Mouse (Mus musculus) CD4-positive, CD25-positive, alpha-beta regulatory T cell, adult 2 months (primary cell): ENCODE measurements at regions not wholly inside any gene's neighbourhood (a gene's known extent, or its start where the extent isn't known, plus 50 kb on each side); places are given as distances from the start of the nearest gene placed in this dataset.
"Not testable (repeated sequence)": the region's sequence is repeated elsewhere in the genome, so short reads cannot be mapped to it uniquely, and the experiment has no call there.

Source experiments
- DNase-seq: peaks from one replicate; pipeline ENCODE4 v3.0.0-alpha.2; 2012; ENCODE audit warnings: low read depth, low spot score

DNA sequence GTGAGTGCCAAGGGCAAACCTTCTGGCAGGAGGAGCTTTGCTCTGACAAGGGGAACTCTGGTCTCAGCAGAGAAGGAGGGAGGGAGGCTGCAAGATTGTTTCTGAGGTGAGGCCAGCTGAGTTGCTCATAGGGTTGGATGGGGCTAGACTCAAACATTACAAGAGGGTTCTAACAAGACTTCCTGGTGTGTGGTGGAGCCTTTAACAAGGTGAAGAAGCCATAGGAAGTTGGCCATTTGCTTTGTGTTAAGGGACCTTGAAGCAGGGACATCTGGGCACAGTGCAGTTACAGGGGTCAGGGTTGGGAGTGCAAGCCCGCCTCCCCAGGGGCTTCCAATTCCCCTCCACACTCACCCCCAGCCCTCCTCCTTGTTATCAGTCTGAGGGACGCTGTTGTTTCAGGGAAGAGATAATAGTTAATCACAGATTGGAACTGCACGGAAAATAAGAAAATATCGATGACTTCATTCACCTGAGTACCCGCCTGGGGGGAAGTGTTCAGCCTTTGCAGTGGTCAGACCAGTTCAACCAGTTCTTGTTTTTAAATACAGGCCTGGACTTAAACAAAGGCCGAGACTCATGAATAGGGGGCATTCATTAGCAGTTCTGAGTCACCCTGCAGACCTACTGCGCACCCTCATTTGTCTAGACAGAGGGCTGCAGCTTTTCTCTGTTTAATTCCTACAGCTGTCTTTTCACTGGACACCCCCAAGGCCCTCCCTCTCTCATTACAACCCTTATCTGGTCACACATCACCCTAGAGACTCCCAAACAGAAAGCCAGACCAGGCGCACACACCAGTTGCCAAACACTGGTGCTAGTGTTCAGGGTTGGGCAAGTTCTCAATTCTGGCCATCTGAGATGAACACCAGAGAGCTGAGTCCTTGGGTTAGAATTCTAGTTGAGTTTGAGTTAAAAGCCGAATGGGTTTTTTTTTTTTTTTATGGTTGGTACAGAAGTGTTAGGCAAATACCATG lies 139.5 kb downstream of the Bcl2l11 start:
- DNase-seq, result no peak

GRCm38 (mm10) chr2:128270377-128271129 lies 144.7 kb downstream of the Bcl2l11 start:
- DNase-seq, result no peak

DNA sequence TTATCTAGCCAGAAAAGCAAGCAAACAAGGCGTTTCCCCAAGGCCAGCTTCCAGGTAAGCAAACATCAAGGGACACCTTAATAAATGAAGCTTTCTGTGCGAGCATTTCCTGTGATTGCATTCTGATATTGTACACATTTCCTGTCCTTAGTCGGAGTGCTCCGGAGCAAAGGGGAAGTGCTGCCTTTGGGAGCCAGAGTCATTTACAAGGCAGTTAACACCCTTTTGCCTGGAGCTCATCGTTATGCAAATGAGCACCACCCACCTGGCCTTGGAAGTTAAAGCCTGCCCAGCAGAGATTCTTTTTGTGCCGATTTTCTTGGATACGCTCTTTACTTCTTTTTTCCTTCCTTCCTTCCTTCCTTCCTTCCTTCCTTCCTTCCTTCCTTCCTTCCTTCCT lies 147.0 kb downstream of the Bcl2l11 start:
- DNase-seq, result peak; percentile 20

DNA sequence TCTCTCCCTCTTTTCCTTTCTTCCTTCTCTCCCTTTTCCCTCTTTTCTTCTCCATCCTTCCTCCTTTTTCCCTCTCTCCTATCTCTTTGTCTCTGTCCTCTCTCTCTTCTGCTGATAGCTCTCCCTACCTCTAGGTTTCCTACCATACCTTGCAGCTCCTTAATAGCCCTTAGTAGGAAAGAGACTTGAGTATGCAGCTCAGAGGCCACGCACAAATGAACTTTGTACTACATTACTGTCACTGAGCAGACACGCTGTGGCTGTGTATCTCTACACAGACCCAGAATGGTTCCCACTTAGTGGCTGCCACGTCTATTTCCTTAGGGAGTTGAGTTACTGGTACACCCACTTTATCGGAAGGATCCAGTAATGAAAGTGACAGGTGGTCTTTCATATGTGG lies 147.5 kb downstream of the Bcl2l11 start:
- DNase-seq, result no peak

GRCm38 (mm10) chr2:128276337-128276736 lies 150.5 kb downstream of the Bcl2l11 start:
- DNase-seq, result no peak

DNA sequence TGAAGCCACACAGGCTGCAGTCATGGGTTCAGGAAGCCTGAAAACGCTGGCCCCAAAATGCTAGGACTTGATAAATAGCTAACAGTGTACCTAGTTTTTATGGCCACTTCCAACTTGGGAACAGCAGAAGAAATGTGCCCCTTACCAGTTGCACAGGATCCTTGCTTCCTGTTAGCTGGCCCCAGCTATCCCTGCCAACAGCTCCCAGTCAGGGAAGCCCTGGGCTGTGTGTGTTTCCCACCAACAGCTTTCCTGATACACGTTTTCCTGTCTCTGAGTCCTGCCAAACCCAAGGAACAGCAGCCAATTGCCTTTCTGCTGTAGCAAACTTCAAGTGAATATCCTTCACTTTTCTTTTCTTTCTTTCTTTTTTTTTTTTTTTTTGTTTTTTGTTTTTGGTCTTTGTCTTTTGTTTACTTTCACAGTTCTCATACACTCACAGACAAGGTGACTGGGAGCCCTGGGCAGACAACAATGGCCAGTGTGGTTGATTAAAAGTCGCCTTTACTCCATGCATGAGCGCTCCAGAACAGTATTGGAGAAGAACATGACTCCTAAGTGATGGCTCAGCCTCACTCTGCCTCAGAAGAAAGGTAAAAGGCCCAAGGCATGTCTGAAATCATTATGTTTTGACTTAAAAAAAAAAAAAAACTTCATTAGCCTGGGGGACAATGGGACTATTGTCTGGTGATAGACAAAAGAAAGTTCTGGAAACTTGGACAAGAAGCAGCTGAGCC lies 151.7 kb downstream of the Bcl2l11 start:
- no peak for DNase-seq

DNA sequence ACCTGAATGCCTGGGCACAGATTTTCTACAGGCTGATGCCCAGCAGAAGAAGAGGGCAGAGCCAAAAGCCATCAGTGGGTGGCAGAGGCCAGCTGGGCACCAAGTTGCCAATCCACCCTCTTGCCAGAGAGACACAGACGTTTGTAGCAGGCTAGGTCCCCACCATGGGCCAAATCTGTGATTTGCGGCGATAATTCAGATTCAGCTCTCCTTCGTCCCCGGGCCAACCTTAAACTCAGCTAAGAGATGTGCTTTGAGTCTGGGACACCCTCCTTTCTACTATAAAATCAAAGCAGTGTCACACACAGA lies 152.2 kb downstream of the Bcl2l11 start:
- no peak for DNase-seq

DNA sequence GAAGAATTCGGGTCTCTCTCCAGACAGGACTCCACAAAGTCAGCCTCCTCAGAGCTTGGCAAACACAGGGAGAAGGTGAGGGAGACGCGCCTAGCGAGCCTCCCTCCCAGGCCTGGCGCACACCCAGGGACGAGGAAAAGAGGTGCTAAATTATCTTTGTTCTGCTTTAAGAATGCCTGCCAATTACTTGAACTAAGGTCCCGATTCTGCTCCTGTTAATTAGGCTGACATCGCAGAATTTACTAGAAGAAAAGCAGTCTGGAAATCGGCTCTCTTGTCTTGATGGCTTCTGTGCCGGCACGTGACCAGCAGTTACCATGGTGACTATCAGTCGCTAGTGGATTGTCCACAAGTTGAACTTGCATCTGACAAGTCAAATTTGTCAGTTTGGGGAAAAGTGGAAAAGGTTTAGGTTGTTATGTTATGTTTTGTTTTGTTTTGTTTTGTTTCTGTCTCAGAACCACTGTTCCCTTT lies 152.8 kb downstream of the Bcl2l11 start:
- no peak for DNase-seq

GRCm38 (mm10) chr2:128279127-128279710 lies 153.4 kb downstream of the Bcl2l11 start:
- no peak for DNase-seq

GRCm38 (mm10) chr2:128282591-128282990 lies 156.8 kb downstream of the Bcl2l11 start:
- DNase-seq, result no peak

DNA sequence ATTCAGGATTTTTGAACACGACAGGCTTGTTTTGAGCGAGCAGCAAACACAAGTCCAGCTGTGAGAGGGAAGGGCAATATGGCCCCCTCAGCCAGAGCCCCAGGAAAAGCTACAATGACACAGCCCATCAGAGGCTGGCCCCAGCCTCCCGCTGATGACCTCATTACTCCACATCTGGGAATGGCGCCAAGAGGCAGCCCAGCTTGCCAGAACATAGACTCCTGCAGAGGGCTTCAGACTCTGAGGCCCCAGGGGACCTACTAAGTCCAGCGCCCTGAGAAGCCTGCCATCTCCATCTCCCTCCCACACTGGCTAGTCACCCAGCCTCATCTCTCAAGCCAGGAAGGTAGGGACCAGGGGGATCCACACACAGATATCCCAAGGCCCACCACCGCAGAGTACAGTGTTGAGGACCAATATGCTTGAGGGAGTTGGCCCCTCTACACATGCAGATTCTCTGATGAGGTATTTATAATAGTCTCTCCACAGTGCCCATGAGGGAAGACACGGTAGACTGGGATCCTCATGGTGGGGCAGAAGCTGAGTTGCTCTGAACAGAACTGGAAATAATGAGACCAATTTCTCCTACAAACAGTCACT lies 159.1 kb downstream of the Bcl2l11 start:
- DNase-seq, result no peak

DNA sequence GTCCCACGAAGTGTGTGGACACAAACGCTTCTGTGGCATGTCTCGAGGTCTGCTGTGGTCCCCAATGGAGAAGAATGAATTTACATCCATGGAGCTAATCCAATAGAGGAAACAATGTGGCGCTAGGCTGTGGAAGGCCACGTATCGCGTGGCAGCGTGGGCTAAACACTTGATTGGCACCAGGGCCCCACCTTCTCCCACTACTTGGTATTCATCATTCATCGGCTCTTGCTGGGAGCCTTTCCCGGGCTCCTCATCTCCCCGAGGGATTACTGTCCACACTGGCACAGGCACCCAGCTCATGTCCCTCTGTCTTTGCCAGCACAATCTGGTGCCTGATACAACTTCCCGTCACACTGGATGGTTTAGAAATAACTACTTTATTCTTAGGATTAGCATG lies 159.6 kb downstream of the Bcl2l11 start:
- no peak for DNase-seq

DNA sequence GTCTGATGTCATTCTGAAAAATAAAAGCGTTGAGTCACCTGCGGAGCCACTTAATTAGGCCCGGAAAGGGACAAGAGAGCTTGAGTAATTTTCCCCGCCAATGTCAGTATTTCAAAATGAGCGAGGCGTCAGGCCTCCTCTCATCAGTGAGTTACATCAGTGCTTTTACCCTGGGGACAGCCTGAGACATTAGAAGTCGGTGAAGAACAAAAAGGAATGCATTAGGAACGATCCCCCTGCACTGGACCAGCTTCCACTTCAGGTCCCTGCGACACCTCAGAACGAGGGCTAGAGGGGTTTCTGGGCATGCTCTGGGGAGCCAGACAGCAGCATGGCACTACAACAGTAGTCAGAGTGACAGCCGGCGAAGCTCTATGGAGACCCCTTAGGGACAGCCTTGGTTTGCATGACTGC lies 162.3 kb downstream of the Bcl2l11 start:
- no peak for DNase-seq

DNA sequence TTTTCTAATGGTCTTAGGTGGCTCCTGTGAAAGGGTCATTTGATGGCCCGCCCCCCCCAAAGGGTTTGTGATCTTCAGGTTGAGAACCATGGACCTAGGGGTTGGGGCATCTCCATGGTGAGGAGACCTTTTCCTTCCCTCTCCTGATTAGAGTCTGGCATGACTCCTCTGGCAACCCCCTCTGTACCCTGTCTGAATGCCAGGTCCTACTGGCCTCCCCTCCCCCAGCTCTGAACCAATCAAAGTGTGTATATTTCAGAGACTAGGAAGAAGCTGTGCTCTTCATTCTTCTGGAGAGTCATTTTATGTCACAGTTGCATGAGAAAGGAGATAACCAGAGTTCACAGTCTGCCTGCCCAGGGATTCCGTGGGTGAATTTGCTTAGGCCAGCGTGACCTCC lies 164.8 kb downstream of the Bcl2l11 start:
- no peak for DNase-seq

GRCm38 (mm10) chr2:128294610-128295009 lies 168.8 kb downstream of the Bcl2l11 start:
- no peak for DNase-seq

GRCm38 (mm10) chr2:128295018-128295424 lies 169.2 kb downstream of the Bcl2l11 start:
- DNase-seq, result peak; percentile 86

DNA sequence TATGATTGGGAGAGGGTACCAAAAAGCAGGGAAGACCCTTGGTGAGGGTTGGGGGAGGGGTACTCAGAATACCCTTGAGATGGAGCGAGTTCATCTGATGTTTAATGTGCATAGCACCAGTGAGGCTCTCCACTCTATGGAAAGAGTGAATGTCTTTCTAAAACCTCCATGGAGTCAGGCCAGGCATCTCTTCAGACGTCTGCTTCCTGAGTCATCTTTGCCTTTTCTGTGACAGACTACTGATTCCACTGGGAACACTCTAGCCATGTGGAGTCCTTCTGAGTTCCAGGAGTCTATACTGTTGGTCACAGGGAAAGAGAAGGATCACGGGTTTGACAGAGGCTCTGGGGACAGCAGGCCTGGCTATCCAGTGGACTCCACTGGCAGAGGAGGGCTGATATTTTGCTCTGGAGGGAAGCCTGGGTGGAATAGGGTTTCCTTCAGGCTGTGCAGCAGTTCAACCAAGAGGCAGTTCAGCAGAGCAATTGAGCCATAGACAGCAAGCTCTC lies 169.9 kb downstream of the Bcl2l11 start:
- DNase-seq, result no peak

GRCm38 (mm10) chr2:128296423-128296822 lies 170.6 kb downstream of the Bcl2l11 start:
- DNase-seq, result not testable (repeated sequence)

DNA sequence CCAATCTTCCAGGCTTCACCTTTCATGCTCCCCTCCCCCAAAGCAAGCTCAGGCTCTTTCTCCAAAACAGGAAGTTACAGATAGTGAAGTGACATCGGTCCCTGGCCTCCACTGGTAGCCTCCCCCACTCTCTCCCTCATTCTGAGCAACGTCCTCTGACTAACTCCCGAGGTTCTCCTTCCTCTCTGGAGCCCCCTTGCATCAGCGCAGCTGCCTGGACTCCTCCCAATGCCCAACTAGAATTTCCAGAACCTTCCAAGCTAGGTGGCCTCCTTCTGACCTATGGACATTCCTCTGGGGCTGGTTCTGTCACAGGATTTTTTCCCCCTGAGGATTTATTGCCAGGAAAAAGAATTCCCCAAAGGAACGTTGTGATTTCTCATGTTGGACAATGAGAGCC lies 171.1 kb downstream of the Bcl2l11 start:
- DNase-seq, result peak; percentile 58

- DNase-seq, result no peak
Measured at GRCm38 (mm10) chr2:128297821-128298220, 172.0 kb downstream of the Bcl2l11 start.

DNA sequence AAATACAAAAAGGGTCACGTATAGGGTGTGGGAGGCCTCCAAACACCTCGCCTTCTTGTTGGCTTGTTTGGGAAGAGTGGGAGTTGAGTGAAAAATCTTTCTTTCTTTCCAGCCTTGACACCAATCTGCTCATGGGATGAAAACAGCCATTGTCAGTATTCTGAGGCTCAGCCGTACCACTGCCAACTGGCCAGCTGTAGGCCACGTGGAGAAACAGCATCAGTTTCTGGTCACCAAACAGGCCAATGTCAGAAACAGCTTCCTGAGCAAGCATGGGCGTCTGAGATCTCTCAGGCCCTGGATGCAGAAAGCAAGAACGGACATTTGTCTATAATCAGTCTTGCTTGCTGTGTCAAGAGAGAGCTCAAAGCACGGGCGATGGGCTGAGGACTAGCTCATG lies 173.2 kb downstream of the Bcl2l11 start:
- DNase-seq, result no peak
